Mouse (Mus musculus) spleen, adult 2 months (tissue): ENCODE measurements at regions not wholly inside any gene's neighbourhood (a gene's known extent, or its start where the extent isn't known, plus 50 kb on each side); places are given as distances from the start of the nearest gene placed in this dataset.

Experiments
- CTCF ChIP-seq: fragments of 200-500 bp; IDR thresholded peaks from 2 replicates; pipeline ENCODE4 v1.5.1; 2011; ENCODE audit warnings: mild to moderate bottlenecking, inconsistent platforms; ENCODE audit not compliant: insufficient read depth, insufficient read length, insufficient replicate concordance; ENCODE audit errors: extremely low read depth
- POLR2A ChIP-seq: fragments of 200-500 bp; IDR thresholded peaks from 2 replicates; pipeline ENCODE4 v1.6.1; 2011; ENCODE audit warnings: low read depth, low read length, inconsistent platforms

GRCm38 (mm10) chr6:51677162-51677996, 153.7 kb downstream of the Snx10 start:
- TF ChIP-seq POLR2A (no peak), CTCF (no peak)
